Mouse (Mus musculus) embryonic fibroblast, embryonic 13.5 days (primary cell): ENCODE results near the gene Polr1a.

ENCODE experiments used
- CTCF ChIP-seq: IDR thresholded peaks from 2 replicates; pipeline ENCODE4 v1.5.1; 2011; ENCODE audit warnings: mild to moderate bottlenecking, control low read depth, low read length, moderate library complexity, borderline replicate concordance; ENCODE audit not compliant: insufficient read depth
- POLR2A ChIP-seq: IDR thresholded peaks from 2 replicates; pipeline ENCODE4 v1.6.1; 2011; ENCODE audit warnings: low read depth, mild to moderate bottlenecking, control low read depth, low read length, moderate library complexity

GRCm38 (mm10) chr6:72009454-72009853 lies 100.6 kb downstream of the Polr1a start:
- TF ChIP-seq CTCF (no peak), POLR2A (no peak)
